Mouse (Mus musculus): ENCODE measurements at regions not wholly inside any gene's neighbourhood (a gene's known extent, or its start where the extent isn't known, plus 50 kb on each side); places are given as distances from the start of the nearest gene placed in this dataset.
A peak's percentile ranks its signal among the peaks of the same experiment; 100 is the strongest.

GRCm38 (mm10) chr9:113601451-113601850 lies 106.6 kb downstream of the Pdcd6ip start:
- Histone ChIP-seq H3K27me3 (ENCODE audit: insufficient read depth, poor library complexity, severe bottlenecking) (no peaks in the 10 kb centered on the region), H3K9me3 (no peaks in the 10 kb centered on the region), H3K27ac (peak overlapping the region; percentile 16; the same call in 1 of the 2 replicates), H3K4me1 (replicated peaks) (peaks cover 7% of the 10 kb centered on the region; the same call in 1 of the 2 replicates), H3K4me3 (no peak overlapping the region), H3K36me3 (no peaks in the 10 kb centered on the region)
- WGBS = 6% methylated on average over 5 of the region's 5 CpGs
- DNase-seq (ENCODE audit: low spot score) = no peak

- Histone ChIP-seq H3K9me3 (no peaks in the 10 kb centered on the region), H3K27me3 (ENCODE audit: insufficient read depth, poor library complexity, severe bottlenecking) (no peaks in the 10 kb centered on the region), H3K4me3 (no peak overlapping the region), H3K36me3 (no peaks in the 10 kb centered on the region), H3K4me1 (replicated peaks) (no peaks in the 10 kb centered on the region), H3K27ac (no peak overlapping the region)
- no peak for DNase-seq (ENCODE audit: low spot score)
- 64% methylated on average over 6 of the region's 6 CpGs for WGBS
Measured at GRCm38 (mm10) chr9:113587260-113587659, 120.8 kb downstream of the Pdcd6ip start.

- Histone ChIP-seq H3K4me1 (replicated peaks) (no peaks in the 10 kb centered on the region), H3K4me3 (no peak overlapping the region), H3K36me3 (no peaks in the 10 kb centered on the region), H3K9me3 (no peaks in the 10 kb centered on the region), H3K27ac (no peak overlapping the region), H3K27me3 (ENCODE audit: insufficient read depth, poor library complexity, severe bottlenecking) (no peaks in the 10 kb centered on the region)
- DNase-seq (ENCODE audit: low spot score) = no peak
- 93% methylated on average over 4 of the region's 4 CpGs for WGBS
Measured at GRCm38 (mm10) chr9:113586477-113586876, 121.6 kb downstream of the Pdcd6ip start.

GRCm38 (mm10) chr9:113578221-113578620 lies 129.8 kb downstream of the Pdcd6ip start:
- H3K27ac ChIP-seq = no peak overlapping the region

GRCm38 (mm10) chr9:113568849-113569248 lies 139.2 kb downstream of the Pdcd6ip start:
- no peaks in the 10 kb centered on the region for H3K9me3 ChIP-seq
- H3K27ac ChIP-seq = no peak overlapping the region
- no peaks in the 10 kb centered on the region for H3K36me3 ChIP-seq
- no peaks in the 10 kb centered on the region for H3K4me1 ChIP-seq (replicated peaks)
- DNase-seq (ENCODE audit: low spot score) = no peak
- 89% methylated on average over 1 of the region's 1 CpGs for WGBS
- H3K27me3 ChIP-seq (ENCODE audit: insufficient read depth, poor library complexity, severe bottlenecking) = no peaks in the 10 kb centered on the region
- no peak overlapping the region for H3K4me3 ChIP-seq

More at GRCm38 (mm10) chr9:113578221-113578620, 129.8 kb downstream of the Pdcd6ip start:
- no peak for DNase-seq (ENCODE audit: low spot score)
- WGBS = 90% methylated on average over 9 of the region's 9 CpGs
- H3K4me1 ChIP-seq (replicated peaks) = no peaks in the 10 kb centered on the region
- H3K36me3 ChIP-seq = no peaks in the 10 kb centered on the region
- no peaks in the 10 kb centered on the region for H3K27me3 ChIP-seq (ENCODE audit: insufficient read depth, poor library complexity, severe bottlenecking)
- H3K4me3 ChIP-seq = no peak overlapping the region
- H3K9me3 ChIP-seq = no peaks in the 10 kb centered on the region

- Histone ChIP-seq H3K27ac (no peak overlapping the region), H3K9me3 (no peaks in the 10 kb centered on the region), H3K27me3 (ENCODE audit: insufficient read depth, poor library complexity, severe bottlenecking) (no peaks in the 10 kb centered on the region), H3K36me3 (no peaks in the 10 kb centered on the region), H3K4me1 (replicated peaks) (no peaks in the 10 kb centered on the region), H3K4me3 (no peak overlapping the region)
- WGBS = 81% methylated on average over 1 of the region's 1 CpGs
- no peak for DNase-seq (ENCODE audit: low spot score)
Measured at GRCm38 (mm10) chr9:113567705-113568104, 140.4 kb downstream of the Pdcd6ip start.

- WGBS = 96% methylated on average over 3 of the region's 3 CpGs
- Histone ChIP-seq H3K4me3 (no peak overlapping the region), H3K36me3 (no peaks in the 10 kb centered on the region), H3K27me3 (ENCODE audit: insufficient read depth, poor library complexity, severe bottlenecking) (no peaks in the 10 kb centered on the region), H3K27ac (no peak overlapping the region), H3K9me3 (no peaks in the 10 kb centered on the region), H3K4me1 (replicated peaks) (no peaks in the 10 kb centered on the region)
- DNase-seq (ENCODE audit: low spot score) = no peak
Measured at GRCm38 (mm10) chr9:113566620-113567019, 141.4 kb downstream of the Pdcd6ip start.

GRCm38 (mm10) chr9:113553911-113554310 lies 154.1 kb downstream of the Pdcd6ip start:
- no peaks in the 10 kb centered on the region for H3K27me3 ChIP-seq (ENCODE audit: insufficient read depth, poor library complexity, severe bottlenecking)
- DNase-seq (ENCODE audit: low spot score) = no peak
- no peaks in the 10 kb centered on the region for H3K4me1 ChIP-seq (replicated peaks)
- 93% methylated on average over 12 of the region's 12 CpGs for WGBS
- H3K9me3 ChIP-seq = no peaks in the 10 kb centered on the region
- no peak overlapping the region for H3K4me3 ChIP-seq
- H3K36me3 ChIP-seq = no peaks in the 10 kb centered on the region
- no peak overlapping the region for H3K27ac ChIP-seq

- no peaks in the 10 kb centered on the region for H3K9me3 ChIP-seq
Measured at GRCm38 (mm10) chr9:113547458-113547857, 160.6 kb downstream of the Pdcd6ip start.

GRCm38 (mm10) chr9:113528586-113528985 lies 179.5 kb downstream of the Pdcd6ip start:
- Histone ChIP-seq H3K4me1 (replicated peaks) (no peaks in the 10 kb centered on the region), H3K9me3 (peaks cover 5% of the 10 kb centered on the region; the same call in 1 of the 2 replicates), H3K27me3 (ENCODE audit: insufficient read depth, poor library complexity, severe bottlenecking) (no peaks in the 10 kb centered on the region), H3K36me3 (no peaks in the 10 kb centered on the region), H3K4me3 (no peak overlapping the region), H3K27ac (no peak overlapping the region)
- peak; percentile 46 for DNase-seq (ENCODE audit: low spot score)
- 74% methylated on average over 2 of the region's 2 CpGs for WGBS

More at GRCm38 (mm10) chr9:113547458-113547857, 160.6 kb downstream of the Pdcd6ip start:
- Histone ChIP-seq H3K4me3 (no peak overlapping the region), H3K27ac (no peak overlapping the region), H3K27me3 (ENCODE audit: insufficient read depth, poor library complexity, severe bottlenecking) (no peaks in the 10 kb centered on the region), H3K4me1 (replicated peaks) (no peaks in the 10 kb centered on the region), H3K36me3 (no peaks in the 10 kb centered on the region)
- 89% methylated on average over 3 of the region's 3 CpGs for WGBS
- DNase-seq (ENCODE audit: low spot score) = no peak

- Histone ChIP-seq H3K36me3 (no peaks in the 10 kb centered on the region), H3K27ac (no peak overlapping the region), H3K9me3 (peaks cover 5% of the 10 kb centered on the region; the same call in 1 of the 2 replicates), H3K27me3 (ENCODE audit: insufficient read depth, poor library complexity, severe bottlenecking) (no peaks in the 10 kb centered on the region), H3K4me1 (replicated peaks) (peaks cover 8% of the 10 kb centered on the region), H3K4me3 (no peak overlapping the region)
- 77% methylated on average over 3 of the region's 3 CpGs for WGBS
- no peak for DNase-seq (ENCODE audit: low spot score)
Measured at GRCm38 (mm10) chr9:113524307-113524706, 183.8 kb downstream of the Pdcd6ip start.

GRCm38 (mm10) chr9:113523173-113523572 lies 184.9 kb downstream of the Pdcd6ip start:
- DNase-seq (ENCODE audit: low spot score) = no peak
- 92% methylated on average over 2 of the region's 2 CpGs for WGBS

GRCm38 (mm10) chr9:113519727-113520126 lies 188.3 kb downstream of the Pdcd6ip start:
- H3K36me3 ChIP-seq = no peaks in the 10 kb centered on the region
- H3K27ac ChIP-seq = no peak overlapping the region
- H3K27me3 ChIP-seq (ENCODE audit: insufficient read depth, poor library complexity, severe bottlenecking) = no peaks in the 10 kb centered on the region
- peaks cover 10% of the 10 kb centered on the region for H3K4me1 ChIP-seq (replicated peaks)
- WGBS = 72% methylated on average over 10 of the region's 10 CpGs
- H3K4me3 ChIP-seq = no peak overlapping the region
- no peaks in the 10 kb centered on the region for H3K9me3 ChIP-seq
- DNase-seq (ENCODE audit: low spot score) = no peak

More at GRCm38 (mm10) chr9:113523173-113523572, 184.9 kb downstream of the Pdcd6ip start:
- H3K4me3 ChIP-seq = no peak overlapping the region
- H3K9me3 ChIP-seq = peaks cover 5% of the 10 kb centered on the region; the same call in 1 of the 2 replicates
- peaks cover 10% of the 10 kb centered on the region for H3K4me1 ChIP-seq (replicated peaks)
- H3K27me3 ChIP-seq (ENCODE audit: insufficient read depth, poor library complexity, severe bottlenecking) = no peaks in the 10 kb centered on the region
- H3K27ac ChIP-seq = no peak overlapping the region
- H3K36me3 ChIP-seq = no peaks in the 10 kb centered on the region

GRCm38 (mm10) chr9:113518482-113518881 lies 189.6 kb downstream of the Pdcd6ip start:
- no peaks in the 10 kb centered on the region for H3K27me3 ChIP-seq (ENCODE audit: insufficient read depth, poor library complexity, severe bottlenecking)
- no peak overlapping the region for H3K27ac ChIP-seq
- DNase-seq (ENCODE audit: low spot score) = no peak
- WGBS = 81% methylated on average over 3 of the region's 3 CpGs
- H3K9me3 ChIP-seq = no peaks in the 10 kb centered on the region
- no peaks in the 10 kb centered on the region for H3K36me3 ChIP-seq
- H3K4me3 ChIP-seq = no peak overlapping the region
- H3K4me1 ChIP-seq (replicated peaks) = peaks cover 10% of the 10 kb centered on the region
